Mouse (Mus musculus) forebrain, embryonic 16.5 days (tissue): Measurements from ENCODE around the gene Ptprn2. TPM values are rescaled to one million over a fixed set of nuclear protein-coding genes. Genes with fewer than 3 reads are reported as not detected.

Experiments used
- ATAC-seq: fragments of 200-750 bp; cut with Nextera tagmentation; 2 replicates; pipeline ENCODE4 v1.8.0; 2017; ENCODE audit warnings: mild to moderate bottlenecking, moderate library complexity
- H3K27ac ChIP-seq: fragments of 300-500 bp; sonication (generic); 2 replicates; pipeline ENCODE4 v1.5.1; 2014; ENCODE audit warnings: low read length, control low read depth
- H3K27me3 ChIP-seq: fragments of 300-500 bp; sonication (generic); replicated peaks from 2 replicates; pipeline ENCODE4 v1.6.1; 2014; ENCODE audit warnings: low read length; ENCODE audit not compliant: control insufficient read depth, insufficient read depth
- H3K36me3 ChIP-seq: fragments of 300-500 bp; sonication (generic); 2 replicates; pipeline ENCODE4 v1.6.1; 2014; ENCODE audit not compliant: control insufficient read depth, insufficient read depth
- H3K4me1 ChIP-seq: fragments of 300-500 bp; sonication (generic); replicated peaks from 2 replicates; pipeline ENCODE4 v1.6.1; 2014; ENCODE audit warnings: low read length; ENCODE audit not compliant: control insufficient read depth, insufficient read depth
- H3K4me2 ChIP-seq: fragments of 300-500 bp; sonication (generic); 2 replicates; pipeline ENCODE4 v1.6.1; 2014; ENCODE audit warnings: mild to moderate bottlenecking, low read length, control low read depth
- H3K4me3 ChIP-seq: fragments of 300-500 bp; sonication (generic); replicated peaks from 2 replicates; pipeline ENCODE4 v1.5.1; 2014; ENCODE audit warnings: mild to moderate bottlenecking, low read length, control low read depth
- H3K9ac ChIP-seq: fragments of 300-500 bp; sonication (generic); replicated peaks from 2 replicates; pipeline ENCODE4 v1.6.1; 2014; ENCODE audit warnings: low read depth, low read length, control low read depth
- H3K9me3 ChIP-seq: fragments of 300-500 bp; sonication (generic); 2 replicates; pipeline ENCODE4 v1.6.1; 2016; ENCODE audit warnings: low read length; ENCODE audit not compliant: control insufficient read depth
- WGBS: fragments of 180-500 bp; shearing (Covaris S2); extraction: QIAGEN DNeasy Blood & Tissue Kit; methylation state at CpG from one replicate; pipeline ENCODE4 v1.1.7; 2014; 5-methylcytosine and 5-hydroxymethylcytosine counted together
- polyA plus RNA-seq: library from polyadenylated mRNA; unstranded; fragments of >200 nt; fragmentation: Nextera tagmentation; extraction: Ambion mirVana; gene quantifications from 2 replicates; pipeline ENCODE4 v1.2.1, GENCODE M21; 2015

The Ptprn2 gene
- polyA plus RNA-seq, 1 experiment from 2014 or later: 11.5 TPM

DNA sequence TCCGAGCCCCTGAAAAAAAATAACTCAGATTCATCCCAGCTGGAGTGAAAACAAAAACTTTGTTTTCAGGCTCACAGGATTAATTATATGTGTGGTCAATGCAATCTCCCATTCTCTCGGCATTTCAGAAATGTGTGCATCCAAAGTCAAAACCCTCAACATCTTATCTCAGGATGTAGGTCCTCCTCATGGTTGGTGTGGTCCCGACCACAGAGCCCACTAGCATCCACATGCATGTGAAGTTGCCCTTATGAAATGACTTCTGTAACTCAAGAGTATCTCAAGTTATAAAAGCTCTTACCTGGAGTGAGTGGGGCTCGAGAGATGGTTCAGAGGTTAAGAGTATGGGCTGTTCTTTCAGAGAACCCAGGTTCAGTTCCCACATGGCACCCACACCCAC, 784.7 kb downstream of the Ptprn2 start:
- Histone ChIP-seq H3K4me1 (peaks cover 24% of the 10 kb centered on the region), H3K4me3 (no peak overlapping the region), H3K27me3 (no peaks in the 10 kb centered on the region), H3K9me3 (no peaks in the 10 kb centered on the region), H3K36me3 (no peaks in the 10 kb centered on the region), H3K9ac (no peak overlapping the region), H3K27ac (no peak overlapping the region), H3K4me2 (no peak overlapping the region)
- no peak for ATAC-seq
- 87% methylated on average over 4 of the region's 4 CpGs for WGBS

DNA sequence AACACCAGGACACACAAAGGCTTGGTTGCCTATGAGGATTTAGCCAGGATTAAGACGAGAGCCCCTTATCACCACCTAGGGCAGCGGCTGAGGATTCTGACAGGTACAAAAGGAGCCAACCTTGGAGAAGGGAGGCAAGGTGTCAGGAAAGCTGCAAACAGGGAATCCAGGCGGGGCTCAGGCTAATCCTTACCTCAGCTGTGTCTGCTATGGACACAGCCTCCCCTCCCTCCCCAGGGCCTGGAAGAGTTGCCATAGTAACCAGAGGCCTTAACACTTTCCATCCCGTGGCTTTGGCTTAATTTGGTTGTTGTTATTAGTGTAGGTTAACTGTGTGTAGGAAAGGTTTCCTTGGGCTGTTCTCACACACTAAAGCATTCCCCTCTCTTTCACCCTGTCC, 787.6 kb downstream of the Ptprn2 start:
- Histone ChIP-seq H3K27me3 (no peaks in the 10 kb centered on the region), H3K9me3 (no peaks in the 10 kb centered on the region), H3K36me3 (no peaks in the 10 kb centered on the region), H3K4me3 (no peak overlapping the region), H3K4me1 (peaks cover 24% of the 10 kb centered on the region), H3K9ac (no peak overlapping the region), H3K27ac (peak overlapping the region; percentile 3; the same call in 1 of the 2 replicates), H3K4me2 (no peak overlapping the region)
- ATAC-seq: no peak
- WGBS: 4% methylated on average over 4 of the region's 4 CpGs

GRCm38 (mm10) chr12:117274576-117274975, 789.1 kb downstream of the Ptprn2 start:
- WGBS: 70% methylated on average over 5 of the region's 5 CpGs
- Histone ChIP-seq H3K4me3 (no peak overlapping the region), H3K36me3 (no peaks in the 10 kb centered on the region), H3K27ac (no peak overlapping the region), H3K4me1 (peaks cover 14% of the 10 kb centered on the region), H3K9me3 (no peaks in the 10 kb centered on the region), H3K27me3 (no peaks in the 10 kb centered on the region), H3K9ac (no peak overlapping the region), H3K4me2 (no peak overlapping the region)
- ATAC-seq: 0 out of 2 replicates have a peak, but pooled peaks have one; percentile 18

DNA sequence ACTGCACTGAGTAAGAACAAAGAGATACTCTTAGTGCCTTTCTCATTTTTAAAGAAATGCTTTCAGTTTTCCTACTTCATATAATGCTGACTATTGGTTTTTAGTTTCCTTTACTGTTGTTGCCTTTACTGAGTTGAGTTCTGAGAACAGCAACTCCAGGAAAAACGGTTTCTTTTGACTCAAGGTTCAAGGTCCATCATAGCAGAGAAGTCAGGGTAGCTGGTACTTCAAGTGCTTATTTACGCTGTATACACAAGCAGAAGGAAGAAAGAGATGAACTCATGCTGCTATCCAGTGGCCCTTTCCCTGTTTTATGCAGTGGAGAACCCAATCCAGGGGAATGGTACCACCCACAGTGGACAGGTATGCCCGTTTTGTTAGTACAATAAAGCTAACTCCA, 795.3 kb downstream of the Ptprn2 start:
- H3K4me1 ChIP-seq: no peaks in the 10 kb centered on the region
- H3K27me3 ChIP-seq: no peaks in the 10 kb centered on the region
- no peaks in the 10 kb centered on the region; the same call in 1 of the 2 replicates for H3K36me3 ChIP-seq
- no peak for ATAC-seq
- H3K27ac ChIP-seq: no peak overlapping the region
- no peak overlapping the region for H3K4me2 ChIP-seq
- H3K4me3 ChIP-seq: no peak overlapping the region
- WGBS: 92% methylated on average over 3 of the region's 3 CpGs
- no peak overlapping the region for H3K9ac ChIP-seq
- H3K9me3 ChIP-seq: no peaks in the 10 kb centered on the region

GRCm38 (mm10) chr12:117282659-117283058, 797.1 kb downstream of the Ptprn2 start:
- H3K36me3 ChIP-seq: no peaks in the 10 kb centered on the region; the same call in 1 of the 2 replicates
- H3K4me2 ChIP-seq: no peak overlapping the region
- H3K4me3 ChIP-seq: no peak overlapping the region
- H3K4me1 ChIP-seq: no peaks in the 10 kb centered on the region
- no peak for ATAC-seq
- no peak overlapping the region for H3K9ac ChIP-seq
- H3K27ac ChIP-seq: no peak overlapping the region
- H3K27me3 ChIP-seq: no peaks in the 10 kb centered on the region
- H3K9me3 ChIP-seq: no peaks in the 10 kb centered on the region
- WGBS: 87% methylated on average over 2 of the region's 2 CpGs

DNA sequence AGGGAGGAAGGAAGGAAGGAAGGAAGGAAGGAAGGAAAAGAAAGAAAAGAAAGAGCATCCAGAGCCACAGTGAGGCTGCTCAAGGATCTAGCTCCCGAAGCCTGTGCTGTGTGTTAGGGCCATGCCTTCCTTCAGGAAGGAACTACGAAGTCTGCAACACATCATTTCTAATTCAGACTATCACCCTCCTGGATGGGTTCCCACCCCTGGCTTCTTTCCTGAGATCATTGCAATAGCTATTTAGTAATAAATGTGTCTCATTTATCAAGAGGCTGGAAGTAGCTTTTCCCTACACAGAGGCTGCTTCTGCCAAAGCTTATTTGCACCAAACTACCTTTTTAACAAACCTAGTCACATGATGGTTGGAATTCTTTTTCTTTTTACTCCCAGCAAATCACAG, 801.9 kb downstream of the Ptprn2 start:
- no peaks in the 10 kb centered on the region for H3K9me3 ChIP-seq

GRCm38 (mm10) chr12:117291943-117292342, 806.4 kb downstream of the Ptprn2 start:
- no peak overlapping the region for H3K4me2 ChIP-seq
- no peaks in the 10 kb centered on the region for H3K4me1 ChIP-seq
- no peak overlapping the region for H3K27ac ChIP-seq
- no peak for ATAC-seq
- H3K27me3 ChIP-seq: no peaks in the 10 kb centered on the region
- no peak overlapping the region for H3K9ac ChIP-seq
- 79% methylated on average over 3 of the region's 3 CpGs for WGBS
- no peaks in the 10 kb centered on the region for H3K9me3 ChIP-seq
- H3K4me3 ChIP-seq: no peak overlapping the region
- no peaks in the 10 kb centered on the region for H3K36me3 ChIP-seq

More for the DNA sequence above, 801.9 kb downstream of the Ptprn2 start:
- H3K27ac ChIP-seq: no peak overlapping the region
- WGBS: 63% methylated on average over 2 of the region's 2 CpGs
- H3K36me3 ChIP-seq: no peaks in the 10 kb centered on the region
- no peak for ATAC-seq
- H3K4me1 ChIP-seq: no peaks in the 10 kb centered on the region
- H3K9ac ChIP-seq: no peak overlapping the region
- no peak overlapping the region for H3K4me3 ChIP-seq
- H3K27me3 ChIP-seq: no peaks in the 10 kb centered on the region
- H3K4me2 ChIP-seq: no peak overlapping the region

GRCm38 (mm10) chr12:117296792-117297191, 811.3 kb downstream of the Ptprn2 start:
- Histone ChIP-seq H3K9ac (no peak overlapping the region), H3K9me3 (no peaks in the 10 kb centered on the region), H3K4me1 (no peaks in the 10 kb centered on the region), H3K4me2 (no peak overlapping the region), H3K27me3 (no peaks in the 10 kb centered on the region), H3K4me3 (no peak overlapping the region), H3K27ac (no peak overlapping the region), H3K36me3 (no peaks in the 10 kb centered on the region)
- no peak for ATAC-seq
- 57% methylated on average over 2 of the region's 2 CpGs for WGBS

DNA sequence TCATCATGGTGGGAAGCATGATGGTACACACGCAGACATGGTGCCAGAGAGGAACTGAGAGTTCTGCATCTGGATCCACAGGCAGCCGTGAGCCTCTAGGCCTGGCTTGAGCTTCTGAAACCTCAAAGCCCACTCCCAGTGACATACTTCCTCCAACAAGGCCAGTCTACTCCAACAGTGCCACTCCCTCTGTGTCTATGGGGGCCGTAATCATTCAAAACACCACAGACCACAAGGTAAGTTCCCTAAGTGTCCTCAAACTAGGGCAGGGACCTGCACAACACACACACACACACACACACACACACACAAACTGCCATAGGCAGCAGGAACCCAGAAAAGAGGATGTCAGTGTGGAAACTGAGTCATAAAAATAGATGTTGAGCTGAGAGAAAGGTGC, 813.6 kb downstream of the Ptprn2 start:
- Histone ChIP-seq H3K4me1 (no peaks in the 10 kb centered on the region), H3K36me3 (no peaks in the 10 kb centered on the region), H3K4me3 (no peak overlapping the region), H3K27me3 (no peaks in the 10 kb centered on the region), H3K27ac (no peak overlapping the region), H3K4me2 (no peak overlapping the region), H3K9ac (no peak overlapping the region), H3K9me3 (no peaks in the 10 kb centered on the region)
- ATAC-seq: no peak
- 97% methylated on average over 3 of the region's 3 CpGs for WGBS
